Mouse (Mus musculus): ENCODE data around the gene Shank2. TPM values are rescaled to one million over a fixed set of nuclear protein-coding genes. Genes with fewer than 3 reads are reported as not detected.
A peak's percentile ranks its signal among the peaks of the same experiment; 100 is the strongest.

Shank2 gene
- total RNA-seq, 2 experiments from 2014 or later = not detected

- ATAC-seq (replicated peaks; ENCODE audit: low FRiP score, poor library complexity, severe bottlenecking) = no peak
Observed at GRCm38 (mm10) chr7:144026024-144026752, 24.5 kb downstream of the Shank2 start.

GRCm38 (mm10) chr7:144029246-144029645 lies 27.5 kb downstream of the Shank2 start:
- no peak for ATAC-seq (replicated peaks; ENCODE audit: low FRiP score, poor library complexity, severe bottlenecking)

- no peak for ATAC-seq (replicated peaks; ENCODE audit: low FRiP score, poor library complexity, severe bottlenecking)
Observed at GRCm38 (mm10) chr7:144030796-144031195, 29.1 kb downstream of the Shank2 start.

- no peak for ATAC-seq (replicated peaks; ENCODE audit: low FRiP score, poor library complexity, severe bottlenecking)
Observed at GRCm38 (mm10) chr7:144031611-144032010, 29.9 kb downstream of the Shank2 start.

- ATAC-seq (replicated peaks; ENCODE audit: low FRiP score, poor library complexity, severe bottlenecking) = no peak
Observed at GRCm38 (mm10) chr7:144037541-144037940, 35.8 kb downstream of the Shank2 start.

- ATAC-seq (replicated peaks; ENCODE audit: low FRiP score, poor library complexity, severe bottlenecking) = no peak
Observed at GRCm38 (mm10) chr7:144037966-144038669, 36.4 kb downstream of the Shank2 start.

GRCm38 (mm10) chr7:144038741-144039140 lies 37.0 kb downstream of the Shank2 start:
- ATAC-seq (replicated peaks; ENCODE audit: low FRiP score, poor library complexity, severe bottlenecking) = no peak

GRCm38 (mm10) chr7:144040328-144040727 lies 38.6 kb downstream of the Shank2 start:
- ATAC-seq (replicated peaks; ENCODE audit: low FRiP score, poor library complexity, severe bottlenecking) = no peak

GRCm38 (mm10) chr7:144052076-144052475 lies 50.3 kb downstream of the Shank2 start:
- no peak for ATAC-seq (replicated peaks; ENCODE audit: low FRiP score, poor library complexity, severe bottlenecking)

GRCm38 (mm10) chr7:144055188-144055587 lies 53.5 kb downstream of the Shank2 start:
- no peak for ATAC-seq (replicated peaks; ENCODE audit: low FRiP score, poor library complexity, severe bottlenecking)

- ATAC-seq (replicated peaks; ENCODE audit: low FRiP score, poor library complexity, severe bottlenecking) = peak; percentile 64; the same call in 1 of the 2 replicates
Observed at GRCm38 (mm10) chr7:144055702-144056531, 54.2 kb downstream of the Shank2 start.

- no peak for ATAC-seq (replicated peaks; ENCODE audit: low FRiP score, poor library complexity, severe bottlenecking)
Observed at GRCm38 (mm10) chr7:144070162-144070949, 68.6 kb downstream of the Shank2 start.

GRCm38 (mm10) chr7:144072219-144072618 lies 70.5 kb downstream of the Shank2 start:
- no peak for ATAC-seq (replicated peaks; ENCODE audit: low FRiP score, poor library complexity, severe bottlenecking)

GRCm38 (mm10) chr7:144072856-144073255 lies 71.1 kb downstream of the Shank2 start:
- ATAC-seq (replicated peaks; ENCODE audit: low FRiP score, poor library complexity, severe bottlenecking) = no peak

- no peak for ATAC-seq (replicated peaks; ENCODE audit: low FRiP score, poor library complexity, severe bottlenecking)
Observed at GRCm38 (mm10) chr7:144074718-144075117, 73.0 kb downstream of the Shank2 start.

GRCm38 (mm10) chr7:144078661-144079060 lies 76.9 kb downstream of the Shank2 start:
- ATAC-seq (replicated peaks; ENCODE audit: low FRiP score, poor library complexity, severe bottlenecking) = 0 out of 2 replicates have a peak, but pooled peaks have one; percentile 49

GRCm38 (mm10) chr7:144079861-144080260 lies 78.1 kb downstream of the Shank2 start:
- ATAC-seq (replicated peaks; ENCODE audit: low FRiP score, poor library complexity, severe bottlenecking) = no peak

GRCm38 (mm10) chr7:144081448-144081847 lies 79.7 kb downstream of the Shank2 start:
- no peak for ATAC-seq (replicated peaks; ENCODE audit: low FRiP score, poor library complexity, severe bottlenecking)

GRCm38 (mm10) chr7:144081963-144082362 lies 80.2 kb downstream of the Shank2 start:
- ATAC-seq (replicated peaks; ENCODE audit: low FRiP score, poor library complexity, severe bottlenecking) = no peak

GRCm38 (mm10) chr7:144087277-144087676 lies 85.5 kb downstream of the Shank2 start:
- ATAC-seq (replicated peaks; ENCODE audit: low FRiP score, poor library complexity, severe bottlenecking) = no peak

Data from erythroblast, adult 5-6 weeks (primary cell).